Mouse (Mus musculus): ENCODE measurements around the gene Gnptg.

GRCm38 (mm10) chr17:25210006-25210405, 29.9 kb downstream of the Gnptg start:
- TF ChIP-seq ZC3H11A (IDR thresholded peaks at IDR 0.05; ENCODE audit: borderline replicate concordance, low read depth, low read length) = no peak
- no peak for TF ChIP-seq CHD2 (IDR thresholded peaks at IDR 0.05; ENCODE audit: low read depth, low read length)
- TF ChIP-seq ZNF384 (IDR thresholded peaks at IDR 0.05; ENCODE audit: low read depth, low read length) = no peak
- no peak for TF ChIP-seq HCFC1 (IDR thresholded peaks at IDR 0.05; ENCODE audit: borderline replicate concordance, insufficient read depth, low read length)

All from ES-E14 (cell line).